Mouse (Mus musculus): ENCODE measurements at regions not wholly inside any gene's neighbourhood (a gene's known extent, or its start where the extent isn't known, plus 50 kb on each side); places are given as distances from the start of the nearest gene placed in this dataset.

DNA sequence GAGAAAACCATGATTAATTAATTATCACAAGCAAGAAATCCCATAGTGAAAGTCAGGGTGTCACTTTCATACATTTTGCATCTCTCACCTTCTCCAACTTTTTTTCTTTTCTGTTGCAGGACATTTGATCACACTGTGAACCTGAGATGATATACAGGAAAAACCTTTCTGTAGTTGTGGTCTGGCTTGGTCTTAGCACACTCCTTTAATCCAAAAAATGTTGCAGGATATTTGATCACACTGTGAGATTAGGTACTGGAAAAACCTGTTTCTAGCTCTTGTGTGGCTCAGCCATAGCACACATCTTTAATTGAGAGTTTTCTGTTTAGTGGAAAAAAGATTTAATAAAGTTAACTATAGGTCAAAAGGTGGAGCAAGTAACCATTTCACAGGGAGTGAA is 645.6 kb upstream of the Zfp804a start:
- no peaks in the 10 kb centered on the region for H3K4me1 ChIP-seq (replicated peaks)
- no peak overlapping the region for H3K27ac ChIP-seq
- no peaks in the 10 kb centered on the region for H3K36me3 ChIP-seq
- H3K9me3 ChIP-seq: no peaks in the 10 kb centered on the region
- no peak for DNase-seq (ENCODE audit: low spot score)
- no peaks in the 10 kb centered on the region for H3K27me3 ChIP-seq (ENCODE audit: insufficient read depth, poor library complexity, severe bottlenecking)
- no peak overlapping the region for H3K4me3 ChIP-seq

DNA sequence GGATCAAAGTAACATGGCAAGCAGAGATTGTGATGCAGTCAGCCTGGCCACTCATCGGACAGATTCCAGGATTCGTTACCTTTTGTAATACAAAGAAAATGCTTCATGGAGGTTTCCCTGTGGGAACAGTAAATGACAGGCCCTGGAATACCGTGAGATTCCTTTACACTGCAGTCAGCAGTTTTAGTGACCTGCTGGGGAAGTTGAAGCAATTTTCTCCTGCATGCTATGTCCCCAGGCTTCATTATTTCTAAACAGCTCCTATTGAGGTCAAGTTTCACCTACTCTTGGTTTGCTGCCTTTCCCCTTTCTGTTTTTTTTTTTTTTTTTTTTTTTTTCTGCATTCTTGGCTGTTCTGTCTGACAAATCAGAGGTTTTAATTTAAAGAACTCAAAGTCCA is 641.3 kb upstream of the Zfp804a start:
- WGBS: 72% methylated on average over 3 of the region's 3 CpGs
- H3K9me3 ChIP-seq: peaks cover 3% of the 10 kb centered on the region; the same call in 1 of the 2 replicates
- DNase-seq (ENCODE audit: low spot score): peak; percentile 5

DNA sequence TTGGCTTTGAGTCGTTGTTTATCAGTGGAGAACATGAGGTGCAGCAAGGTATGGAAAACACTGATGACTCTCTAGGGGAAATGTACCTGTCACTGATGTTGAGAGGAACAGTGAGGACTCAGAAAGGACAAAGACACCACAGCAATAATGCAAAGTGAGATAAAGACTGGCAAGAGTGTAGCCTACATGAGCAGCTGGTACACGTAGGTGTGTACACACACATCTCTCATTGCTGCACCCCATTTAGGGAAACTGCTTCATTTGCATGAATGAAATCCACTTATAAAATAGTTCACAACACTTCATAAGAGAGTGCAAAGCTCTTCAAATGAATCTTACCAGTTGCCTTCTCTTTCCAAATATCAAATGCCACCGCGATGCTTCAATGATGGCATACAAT is 621.6 kb upstream of the Zfp804a start:
- 94% methylated on average over 4 of the region's 4 CpGs for WGBS
- no peaks in the 10 kb centered on the region for H3K36me3 ChIP-seq
- H3K9me3 ChIP-seq: no peaks in the 10 kb centered on the region
- DNase-seq (ENCODE audit: low spot score): no peak
- H3K27me3 ChIP-seq (ENCODE audit: insufficient read depth, poor library complexity, severe bottlenecking): no peaks in the 10 kb centered on the region
- H3K4me3 ChIP-seq: no peak overlapping the region
- H3K4me1 ChIP-seq (replicated peaks): no peaks in the 10 kb centered on the region
- H3K27ac ChIP-seq: no peak overlapping the region

More for the DNA sequence above, 641.3 kb upstream of the Zfp804a start:
- no peaks in the 10 kb centered on the region for H3K4me1 ChIP-seq (replicated peaks)
- H3K27me3 ChIP-seq (ENCODE audit: insufficient read depth, poor library complexity, severe bottlenecking): no peaks in the 10 kb centered on the region
- H3K4me3 ChIP-seq: no peak overlapping the region
- no peak overlapping the region for H3K27ac ChIP-seq
- H3K36me3 ChIP-seq: no peaks in the 10 kb centered on the region

DNA sequence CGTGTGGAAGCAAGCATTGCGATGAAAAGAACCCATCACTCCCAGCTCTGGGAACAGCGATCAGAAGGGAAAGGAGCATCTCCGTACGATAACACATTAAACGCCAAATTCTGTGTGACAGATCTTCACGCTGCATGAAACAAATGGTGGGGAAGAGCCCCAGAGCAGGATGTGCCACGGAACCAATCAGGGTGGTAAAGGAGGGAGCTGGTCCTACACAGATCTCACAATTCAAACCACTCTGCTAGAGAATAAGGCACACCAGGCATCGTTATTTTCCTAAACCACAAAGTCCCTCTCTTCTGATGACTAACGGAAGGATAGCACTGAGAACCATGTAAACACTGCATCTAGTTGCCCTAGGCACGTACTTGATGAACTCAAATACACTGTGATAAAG is 613.9 kb upstream of the Zfp804a start:
- no peaks in the 10 kb centered on the region for H3K27me3 ChIP-seq (ENCODE audit: insufficient read depth, poor library complexity, severe bottlenecking)
- DNase-seq (ENCODE audit: low spot score): no peak
- no peaks in the 10 kb centered on the region for H3K9me3 ChIP-seq
- no peak overlapping the region for H3K4me3 ChIP-seq
- WGBS: 94% methylated on average over 11 of the region's 11 CpGs
- no peak overlapping the region for H3K27ac ChIP-seq
- H3K36me3 ChIP-seq: no peaks in the 10 kb centered on the region
- no peaks in the 10 kb centered on the region for H3K4me1 ChIP-seq (replicated peaks)

DNA sequence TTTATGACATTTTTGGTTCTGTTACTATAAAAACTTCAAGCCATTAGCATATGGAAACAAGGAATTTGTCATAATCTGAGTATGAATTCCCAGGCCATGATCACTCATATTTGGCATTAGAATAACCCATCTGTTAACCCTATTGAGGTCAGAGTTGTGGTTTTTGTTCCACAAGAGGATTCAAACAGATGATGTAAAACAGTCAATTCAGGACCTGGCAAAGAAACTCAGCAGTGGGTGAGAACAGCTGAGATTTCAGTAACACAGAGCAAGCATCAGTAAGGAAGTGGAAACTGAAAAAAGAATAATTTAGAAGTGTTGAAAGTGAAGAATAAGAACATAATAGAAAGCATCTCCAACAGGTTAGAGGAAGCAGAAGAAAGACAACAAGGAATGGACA is 612.1 kb upstream of the Zfp804a start:
- H3K4me3 ChIP-seq: no peak overlapping the region
- H3K4me1 ChIP-seq (replicated peaks): no peaks in the 10 kb centered on the region
- H3K27me3 ChIP-seq (ENCODE audit: insufficient read depth, poor library complexity, severe bottlenecking): no peaks in the 10 kb centered on the region
- DNase-seq (ENCODE audit: low spot score): no peak
- no peaks in the 10 kb centered on the region for H3K9me3 ChIP-seq
- H3K27ac ChIP-seq: no peak overlapping the region
- no peaks in the 10 kb centered on the region for H3K36me3 ChIP-seq

DNA sequence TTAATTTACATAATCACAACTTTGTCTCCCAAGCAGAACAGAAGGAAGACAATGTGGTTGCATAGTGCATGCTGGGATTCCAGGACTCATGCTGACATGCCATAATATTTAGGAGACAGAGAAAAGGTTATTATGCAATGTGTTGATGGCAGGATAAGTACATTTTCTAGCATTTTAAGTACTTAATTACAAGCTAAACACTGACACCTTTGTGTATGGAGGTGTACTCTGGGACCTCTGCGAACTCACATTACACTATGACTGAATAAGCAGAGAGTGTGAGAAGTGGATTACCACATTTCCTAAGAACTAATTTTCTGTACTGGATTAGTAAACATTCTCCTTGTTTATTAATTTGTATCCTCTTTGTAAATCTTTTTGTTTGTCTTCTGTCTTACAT is 602.5 kb upstream of the Zfp804a start:
- no peak for DNase-seq (ENCODE audit: low spot score)
- H3K4me3 ChIP-seq: no peak overlapping the region
- no peak overlapping the region for H3K27ac ChIP-seq
- no peaks in the 10 kb centered on the region for H3K9me3 ChIP-seq
- no peaks in the 10 kb centered on the region for H3K4me1 ChIP-seq (replicated peaks)
- no peaks in the 10 kb centered on the region for H3K27me3 ChIP-seq (ENCODE audit: insufficient read depth, poor library complexity, severe bottlenecking)
- H3K36me3 ChIP-seq: no peaks in the 10 kb centered on the region
- 85% methylated on average over 1 of the region's 1 CpGs for WGBS

DNA sequence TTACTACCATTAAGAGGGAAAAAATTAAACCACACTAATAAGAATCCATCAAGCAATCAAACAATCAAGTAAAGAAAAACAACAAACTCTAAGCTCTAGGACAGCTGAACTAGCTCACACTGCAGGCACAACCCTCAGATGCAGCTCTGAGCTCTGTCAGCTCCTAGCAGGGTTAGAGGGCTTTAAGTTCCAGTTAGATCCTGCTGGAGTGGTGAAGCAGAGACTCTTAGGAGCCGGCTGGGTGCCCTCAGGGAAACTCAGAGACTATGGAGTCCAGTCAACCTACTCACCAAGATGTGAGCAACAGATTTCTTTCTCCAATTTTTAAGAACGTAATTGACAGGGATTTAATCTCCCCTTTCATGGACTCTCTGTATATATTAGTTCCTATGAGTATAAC is 564.2 kb upstream of the Zfp804a start:
- DNase-seq (ENCODE audit: low spot score): no peak
- 63% methylated on average over 2 of the region's 2 CpGs for WGBS

DNA sequence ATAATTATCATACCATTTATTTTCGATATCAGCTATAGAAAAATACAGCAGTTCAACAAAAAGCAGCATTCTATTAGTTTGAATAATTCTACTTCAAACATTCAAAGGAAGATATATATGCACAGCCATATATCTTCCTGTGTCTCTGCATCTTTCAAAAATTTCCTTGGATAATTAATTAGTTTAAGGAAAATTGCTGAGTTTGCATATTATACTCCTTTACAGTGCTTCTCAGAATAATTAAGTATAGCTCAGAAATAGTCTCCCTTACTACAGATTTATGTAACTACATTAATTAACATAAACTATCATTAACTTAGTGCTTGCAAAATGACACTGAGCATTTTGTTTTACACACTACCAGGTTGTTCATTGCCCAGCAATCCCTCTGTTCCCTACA is 546.0 kb upstream of the Zfp804a start:
- no peak overlapping the region for H3K4me3 ChIP-seq
- no peaks in the 10 kb centered on the region for H3K4me1 ChIP-seq (replicated peaks)
- DNase-seq (ENCODE audit: low spot score): no peak
- WGBS: 89% methylated on average over 1 of the region's 1 CpGs
- no peak overlapping the region for H3K27ac ChIP-seq
- no peaks in the 10 kb centered on the region for H3K36me3 ChIP-seq
- no peaks in the 10 kb centered on the region for H3K9me3 ChIP-seq
- H3K27me3 ChIP-seq (ENCODE audit: insufficient read depth, poor library complexity, severe bottlenecking): no peaks in the 10 kb centered on the region

More for the DNA sequence above, 564.2 kb upstream of the Zfp804a start:
- Histone ChIP-seq H3K27ac (no peak overlapping the region), H3K9me3 (no peaks in the 10 kb centered on the region), H3K27me3 (ENCODE audit: insufficient read depth, poor library complexity, severe bottlenecking) (no peaks in the 10 kb centered on the region), H3K4me3 (no peak overlapping the region), H3K4me1 (replicated peaks) (no peaks in the 10 kb centered on the region), H3K36me3 (no peaks in the 10 kb centered on the region)

DNA sequence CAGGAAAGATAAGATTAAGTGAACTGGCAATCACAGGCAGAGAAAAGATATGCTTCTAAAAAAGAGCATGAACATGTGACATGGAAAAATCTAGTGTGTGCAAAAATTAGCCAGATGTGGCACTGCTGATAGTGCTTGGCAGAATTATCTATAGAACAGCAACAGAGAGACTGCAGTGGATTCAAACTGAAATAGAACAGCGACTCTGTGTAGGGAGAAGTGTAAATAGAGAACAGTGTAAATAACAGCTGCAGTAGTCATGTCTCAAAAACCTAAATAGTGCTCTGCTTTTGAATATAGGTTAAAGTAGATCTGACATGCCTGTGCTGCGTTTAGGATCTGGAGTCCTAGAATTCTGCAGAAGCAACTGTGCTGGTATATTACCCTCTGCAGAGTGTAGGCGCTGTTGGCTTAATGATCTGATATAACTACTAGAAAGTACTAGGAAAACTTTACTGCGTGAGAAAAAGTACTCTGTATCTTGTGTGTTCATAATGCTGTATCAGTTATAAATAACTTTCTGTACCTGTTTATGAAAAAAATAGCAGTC is 539.9 kb upstream of the Zfp804a start:
- WGBS: 89% methylated on average over 4 of the region's 4 CpGs
- Histone ChIP-seq H3K4me1 (replicated peaks) (no peaks in the 10 kb centered on the region), H3K4me3 (no peak overlapping the region), H3K9me3 (no peaks in the 10 kb centered on the region), H3K27ac (no peak overlapping the region), H3K36me3 (no peaks in the 10 kb centered on the region), H3K27me3 (ENCODE audit: insufficient read depth, poor library complexity, severe bottlenecking) (no peaks in the 10 kb centered on the region)
- DNase-seq (ENCODE audit: low spot score): no peak

DNA sequence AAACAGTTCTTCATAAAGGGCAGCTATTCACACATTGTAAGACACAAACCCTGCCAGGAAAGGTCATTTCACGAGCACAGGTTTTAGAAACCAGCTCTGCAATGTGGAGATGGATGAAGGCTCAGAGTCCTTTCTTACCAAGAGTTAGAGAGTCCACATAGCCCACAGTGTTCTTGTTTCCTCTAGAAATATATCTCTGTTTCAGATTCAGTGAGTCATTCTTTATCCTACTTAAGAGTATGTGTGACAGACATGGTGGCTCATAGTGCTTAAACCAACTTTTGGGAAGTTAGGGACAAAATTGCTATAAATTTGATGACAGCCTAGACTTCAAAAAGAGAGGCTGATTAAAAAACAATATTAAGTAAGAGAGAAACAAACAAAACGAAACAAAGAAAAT is 514.9 kb upstream of the Zfp804a start:
- no peak overlapping the region for H3K27ac ChIP-seq
- H3K4me1 ChIP-seq (replicated peaks): no peaks in the 10 kb centered on the region
- H3K36me3 ChIP-seq: no peaks in the 10 kb centered on the region
- H3K27me3 ChIP-seq (ENCODE audit: insufficient read depth, poor library complexity, severe bottlenecking): no peaks in the 10 kb centered on the region
- DNase-seq (ENCODE audit: low spot score): no peak
- no peaks in the 10 kb centered on the region for H3K9me3 ChIP-seq
- H3K4me3 ChIP-seq: no peak overlapping the region
- 82% methylated on average over 2 of the region's 2 CpGs for WGBS

DNA sequence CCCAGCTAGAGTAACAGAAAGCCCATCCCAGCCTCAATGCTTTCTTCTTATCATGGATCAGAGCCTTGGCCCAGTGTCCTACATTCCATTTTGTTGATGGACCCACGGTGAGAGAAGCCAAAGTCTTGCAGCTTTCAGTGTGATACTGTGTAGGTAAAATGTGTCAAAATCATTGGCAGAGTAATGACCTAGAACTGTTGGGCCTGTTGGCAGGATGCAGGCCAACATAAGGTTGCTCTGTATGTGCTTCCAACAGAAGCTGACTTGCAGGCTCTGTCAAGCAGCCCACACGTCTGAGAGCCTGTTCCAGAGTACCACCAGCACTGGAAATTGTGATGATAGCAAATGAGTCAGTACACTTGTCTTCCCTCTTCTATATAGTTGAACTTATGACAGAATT is 503.9 kb upstream of the Zfp804a start:
- Histone ChIP-seq H3K4me3 (no peak overlapping the region), H3K4me1 (replicated peaks) (no peaks in the 10 kb centered on the region), H3K36me3 (no peaks in the 10 kb centered on the region), H3K9me3 (no peaks in the 10 kb centered on the region), H3K27me3 (ENCODE audit: insufficient read depth, poor library complexity, severe bottlenecking) (no peaks in the 10 kb centered on the region), H3K27ac (no peak overlapping the region)
- 82% methylated on average over 2 of the region's 2 CpGs for WGBS
- DNase-seq (ENCODE audit: low spot score): no peak

DNA sequence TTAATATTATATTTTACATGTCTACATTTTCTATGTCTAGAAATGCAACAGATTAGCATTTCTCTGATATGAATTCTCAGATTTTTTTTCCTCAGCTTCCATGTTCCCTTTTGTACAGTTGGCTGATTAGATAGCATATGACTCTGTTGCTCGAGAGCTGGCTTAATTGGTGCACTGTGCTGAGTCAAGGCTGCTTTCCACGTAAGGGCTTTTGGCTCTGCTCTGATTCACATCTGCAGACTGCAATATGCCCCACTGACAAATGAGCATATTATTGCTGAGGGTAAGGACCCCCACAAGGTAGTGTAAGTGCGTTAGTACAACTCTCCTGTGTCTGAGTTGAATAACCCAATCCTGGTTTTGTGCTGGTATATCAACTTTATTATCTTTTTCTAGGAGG is 470.9 kb upstream of the Zfp804a start:
- H3K4me3 ChIP-seq: no peak overlapping the region
- no peaks in the 10 kb centered on the region for H3K9me3 ChIP-seq
- no peaks in the 10 kb centered on the region for H3K4me1 ChIP-seq (replicated peaks)
- no peaks in the 10 kb centered on the region for H3K27me3 ChIP-seq (ENCODE audit: insufficient read depth, poor library complexity, severe bottlenecking)
- no peaks in the 10 kb centered on the region for H3K36me3 ChIP-seq
- no peak for DNase-seq (ENCODE audit: low spot score)
- WGBS: 89% methylated on average over 3 of the region's 3 CpGs
- no peak overlapping the region for H3K27ac ChIP-seq
